Mouse (Mus musculus) embryonic facial prominence, embryonic 15.5 days (tissue): ENCODE results near the gene Tbata. TPM values are rescaled to one million over a fixed set of nuclear protein-coding genes. Genes with fewer than 3 reads are reported as not detected.

Experiments
- ATAC-seq: fragments of 200-750 bp; cut with Nextera tagmentation; 2 replicates; pipeline ENCODE4 v1.8.0; 2017; ENCODE audit warnings: low read depth, moderate TSS enrichment; ENCODE audit not compliant: insufficient number of reproducible peaks, low FRiP score, low TSS enrichment
- H3K27ac ChIP-seq: fragments of 300-500 bp; sonication (generic); replicated peaks from 2 replicates; pipeline ENCODE4 v1.5.1; 2015; ENCODE audit warnings: mild to moderate bottlenecking, inconsistent platforms
- H3K27me3 ChIP-seq: fragments of 300-500 bp; sonication (generic); 2 replicates; pipeline ENCODE4 v1.6.1; 2015; ENCODE audit warnings: inconsistent platforms
- H3K36me3 ChIP-seq: fragments of 300-500 bp; sonication (generic); 2 replicates; pipeline ENCODE4 v1.6.1; 2015; ENCODE audit warnings: mild to moderate bottlenecking, inconsistent platforms
- H3K4me1 ChIP-seq: fragments of 300-500 bp; sonication (generic); 2 replicates; pipeline ENCODE4 v1.6.1; 2015; ENCODE audit warnings: inconsistent platforms
- H3K4me2 ChIP-seq: fragments of 300-500 bp; sonication (generic); replicated peaks from 2 replicates; pipeline ENCODE4 v1.6.1; 2015; ENCODE audit warnings: mild to moderate bottlenecking, inconsistent platforms
- H3K4me3 ChIP-seq: fragments of 300-500 bp; sonication (generic); replicated peaks from 2 replicates; pipeline ENCODE4 v1.5.1; 2015; ENCODE audit warnings: mild to moderate bottlenecking, inconsistent platforms
- H3K9ac ChIP-seq: fragments of 300-500 bp; sonication (generic); 2 replicates; pipeline ENCODE4 v1.6.1; 2015; ENCODE audit warnings: inconsistent platforms
- H3K9me3 ChIP-seq: fragments of 300-500 bp; sonication (generic); replicated peaks from 2 replicates; pipeline ENCODE4 v1.6.1; 2016; ENCODE audit warnings: inconsistent platforms
- WGBS: fragments of 180-500 bp; shearing (Covaris S2); methylation state at CpG from one replicate; pipeline ENCODE4 v1.1.7; 2015; 5-methylcytosine and 5-hydroxymethylcytosine counted together
- polyA plus RNA-seq: library from polyadenylated mRNA; unstranded; fragments of >200 nt; fragmentation: Nextera tagmentation; extraction: Ambion mirVana; gene quantifications from 2 replicates; pipeline ENCODE4 v1.2.1, GENCODE M21; 2015

The Tbata gene
- polyA plus RNA-seq, 1 experiment from 2014 or later = 1.5 TPM

GRCm38 (mm10) chr10:61146807-61147156 lies 25.0 kb upstream of the Tbata start:
- Histone ChIP-seq H3K36me3 (no peaks in the 10 kb centered on the region), H3K27ac (peak overlapping the region; percentile 96), H3K9ac (peak overlapping the region; percentile 94), H3K4me2 (peak overlapping the region; percentile 94), H3K4me3 (peak overlapping the region; percentile 92), H3K9me3 (no peaks in the 10 kb centered on the region), H3K4me1 (peaks cover 9% of the 10 kb centered on the region), H3K27me3 (no peaks in the 10 kb centered on the region)
- WGBS = 0% methylated on average over 14 of the region's 14 CpGs
- ATAC-seq = peak; percentile 30; the same call in 1 of the 2 replicates

- no peaks in the 10 kb centered on the region for H3K27me3 ChIP-seq
- peaks cover 9% of the 10 kb centered on the region for H3K4me1 ChIP-seq
- H3K36me3 ChIP-seq = no peaks in the 10 kb centered on the region
- H3K9ac ChIP-seq = peak within 1 kb of the TSS; percentile 94
- peak within 1 kb of the TSS; percentile 92 for H3K4me3 ChIP-seq
- ATAC-seq = peak; percentile 92
- H3K9me3 ChIP-seq = no peaks in the 10 kb centered on the region
- peak within 1 kb of the TSS; percentile 96 for H3K27ac ChIP-seq
- WGBS = under 1% methylated on average over 82 of the region's 82 CpGs
- H3K4me2 ChIP-seq = peak within 1 kb of the TSS; percentile 94
Observed at GRCm38 (mm10) chr10:61147157-61148040, 24.4 kb upstream of the Tbata start, which contains the start of gene Sgpl1. Gene Sgpl1 (minus strand): TSS chr10:61147703.

- H3K9me3 ChIP-seq = no peaks in the 10 kb centered on the region
- no peak overlapping the region for H3K4me3 ChIP-seq
- H3K27me3 ChIP-seq = no peaks in the 10 kb centered on the region
- H3K36me3 ChIP-seq = no peaks in the 10 kb centered on the region
- no peak overlapping the region for H3K4me2 ChIP-seq
- H3K27ac ChIP-seq = no peak overlapping the region
- WGBS = 67% methylated on average over 3 of the region's 3 CpGs
- peaks cover 9% of the 10 kb centered on the region for H3K4me1 ChIP-seq
- H3K9ac ChIP-seq = no peak overlapping the region
- ATAC-seq = no peak
Observed at GRCm38 (mm10) chr10:61149476-61149875, 22.3 kb upstream of the Tbata start.

- no peak overlapping the region for H3K4me2 ChIP-seq
- no peak for ATAC-seq
- H3K27me3 ChIP-seq = no peaks in the 10 kb centered on the region
- H3K9ac ChIP-seq = no peak overlapping the region
- peaks cover 5% of the 10 kb centered on the region for H3K4me1 ChIP-seq
- H3K36me3 ChIP-seq = no peaks in the 10 kb centered on the region
- 40% methylated on average over 6 of the region's 6 CpGs for WGBS
- no peaks in the 10 kb centered on the region for H3K9me3 ChIP-seq
- H3K4me3 ChIP-seq = no peak overlapping the region
- peak overlapping the region; percentile 55; the same call in 1 of the 2 replicates for H3K27ac ChIP-seq
Observed at GRCm38 (mm10) chr10:61150616-61151015, 21.1 kb upstream of the Tbata start.

GRCm38 (mm10) chr10:61152131-61152530 lies 19.6 kb upstream of the Tbata start:
- Histone ChIP-seq H3K9ac (no peak overlapping the region), H3K27ac (no peak overlapping the region), H3K4me2 (no peak overlapping the region), H3K36me3 (no peaks in the 10 kb centered on the region), H3K9me3 (no peaks in the 10 kb centered on the region), H3K4me3 (no peak overlapping the region), H3K4me1 (peaks cover 3% of the 10 kb centered on the region; the same call in 1 of the 2 replicates), H3K27me3 (no peaks in the 10 kb centered on the region)
- ATAC-seq = no peak

- no peak for ATAC-seq
- H3K27ac ChIP-seq = no peak overlapping the region
- H3K4me2 ChIP-seq = no peak overlapping the region
- H3K9me3 ChIP-seq = no peaks in the 10 kb centered on the region
- H3K4me1 ChIP-seq = no peaks in the 10 kb centered on the region
- H3K9ac ChIP-seq = no peak overlapping the region
- WGBS = 73% methylated on average over 3 of the region's 3 CpGs
- no peaks in the 10 kb centered on the region for H3K27me3 ChIP-seq
- H3K36me3 ChIP-seq = no peaks in the 10 kb centered on the region
- no peak overlapping the region for H3K4me3 ChIP-seq
Observed at GRCm38 (mm10) chr10:61155611-61156010, 16.1 kb upstream of the Tbata start.

- H3K27me3 ChIP-seq = no peaks in the 10 kb centered on the region
- no peak overlapping the region for H3K9ac ChIP-seq
- H3K36me3 ChIP-seq = no peaks in the 10 kb centered on the region
- H3K27ac ChIP-seq = no peak overlapping the region
- H3K4me2 ChIP-seq = no peak overlapping the region
- 82% methylated on average over 2 of the region's 2 CpGs for WGBS
- H3K4me1 ChIP-seq = no peaks in the 10 kb centered on the region
- H3K4me3 ChIP-seq = no peak overlapping the region
- ATAC-seq = no peak
- H3K9me3 ChIP-seq = no peaks in the 10 kb centered on the region
Observed at GRCm38 (mm10) chr10:61156453-61156852, 15.3 kb upstream of the Tbata start.

- H3K27ac ChIP-seq = no peak overlapping the region
- H3K36me3 ChIP-seq = no peaks in the 10 kb centered on the region
- H3K27me3 ChIP-seq = no peaks in the 10 kb centered on the region
- 88% methylated on average over 3 of the region's 3 CpGs for WGBS
- H3K9ac ChIP-seq = no peak overlapping the region
- no peak for ATAC-seq
- no peak overlapping the region for H3K4me2 ChIP-seq
- no peak overlapping the region for H3K4me3 ChIP-seq
- no peaks in the 10 kb centered on the region for H3K4me1 ChIP-seq
- no peaks in the 10 kb centered on the region for H3K9me3 ChIP-seq
Observed at GRCm38 (mm10) chr10:61158594-61158993, 13.2 kb upstream of the Tbata start.

- Histone ChIP-seq H3K27me3 (no peaks in the 10 kb centered on the region), H3K4me2 (no peak overlapping the region), H3K36me3 (no peaks in the 10 kb centered on the region), H3K4me3 (no peak overlapping the region), H3K9me3 (no peaks in the 10 kb centered on the region), H3K9ac (no peak overlapping the region), H3K27ac (no peak overlapping the region), H3K4me1 (no peaks in the 10 kb centered on the region)
- ATAC-seq = no peak
- 79% methylated on average over 7 of the region's 7 CpGs for WGBS
Observed at GRCm38 (mm10) chr10:61160089-61160488, 11.7 kb upstream of the Tbata start.

- no peak for ATAC-seq
- Histone ChIP-seq H3K27me3 (no peaks in the 10 kb centered on the region), H3K4me3 (no peak overlapping the region), H3K27ac (no peak overlapping the region), H3K4me2 (no peak overlapping the region), H3K36me3 (no peaks in the 10 kb centered on the region), H3K9ac (no peak overlapping the region), H3K4me1 (no peaks in the 10 kb centered on the region), H3K9me3 (no peaks in the 10 kb centered on the region)
- 76% methylated on average over 4 of the region's 4 CpGs for WGBS
Observed at GRCm38 (mm10) chr10:61160671-61161070, 11.1 kb upstream of the Tbata start.

GRCm38 (mm10) chr10:61162366-61162765 lies 9.4 kb upstream of the Tbata start:
- Histone ChIP-seq H3K27ac (no peak overlapping the region), H3K4me2 (no peak overlapping the region), H3K27me3 (no peaks in the 10 kb centered on the region), H3K9me3 (no peaks in the 10 kb centered on the region), H3K36me3 (no peaks in the 10 kb centered on the region), H3K9ac (no peak overlapping the region), H3K4me1 (no peaks in the 10 kb centered on the region), H3K4me3 (no peak overlapping the region)
- ATAC-seq = peak; percentile 51; the same call in 1 of the 2 replicates
- WGBS = 70% methylated on average over 3 of the region's 3 CpGs
